In the genomic region with DNA sequence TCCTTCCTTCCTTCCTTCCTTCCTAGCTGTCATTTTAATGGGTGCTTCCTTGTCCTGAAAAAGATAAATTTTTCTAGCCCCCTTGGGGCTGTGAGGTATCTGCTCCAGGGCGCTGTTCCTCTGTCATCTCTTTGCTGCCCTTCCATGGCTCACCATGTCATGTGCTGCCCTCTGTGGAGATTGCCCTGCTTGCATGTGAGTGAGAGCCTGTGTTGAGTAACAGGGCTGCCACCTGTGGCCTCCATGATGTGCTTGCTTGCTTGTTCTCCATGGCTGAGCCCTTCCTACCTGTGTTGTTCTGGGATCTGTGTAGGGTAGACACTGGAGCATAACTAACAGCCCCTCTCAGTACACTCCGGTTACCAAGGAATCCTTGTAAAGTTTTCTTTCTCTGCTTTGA, we compare ENCODE assay signal across 24 mouse cellular contexts. TPM values are rescaled to one million over a fixed set of nuclear protein-coding genes. Genes with fewer than 3 reads are reported as not detected.
DNase-seq lines count a peak whose midpoint lies in the region; ATAC-seq and TF ChIP-seq lines count a peak whose summit lies in the region.
"Had no signal": no experiment of that assay in that cellular context is flagged by ENCODE, and none has a peak within 500 bp of the region (broad histone marks: within the 10 kb centered on the region; RNA-seq: fewer than 3 reads in every experiment).

No protein-coding gene starts in this region.

- H3K4me3 ChIP-seq in intestine, postnatal 0 days (ENCODE audit: low read depth, low read length), result no peak overlapping the region
- H3K4me3 ChIP-seq in intestine, embryonic 16.5 days (ENCODE audit: low read length), result no peak overlapping the region
- H3K4me3 ChIP-seq in lung, postnatal 0 days (ENCODE audit: low read depth, low read length), result no peak overlapping the region
- H3K4me3 ChIP-seq in stomach, postnatal 0 days (ENCODE audit: low read depth, low read length), result no peak overlapping the region
- H3K4me3 ChIP-seq: embryonic facial prominence, embryonic 13.5 days; embryonic facial prominence, embryonic 15.5 days; erythroblast, embryonic 14.5 days; forebrain, embryonic 10.5 days; forebrain, embryonic 12.5 days had no signal

- TF ChIP-seq CTCF in intestine, postnatal 0 days (IDR thresholded peaks at IDR 0.05; ENCODE audit: low read depth), result 0 out of 2 replicates have a peak, but pooled peaks have one; percentile 25
- TF ChIP-seq CTCF in lung, postnatal 0 days (IDR thresholded peaks at IDR 0.05), result peak; percentile 18; the same call in 1 of the 2 replicates
- peak; percentile 7; the same call in 1 of the 2 replicates for TF ChIP-seq CTCF in stomach, postnatal 0 days (IDR thresholded peaks at IDR 0.05; ENCODE audit: low read depth)

- no peaks in the 10 kb centered on the region for H3K4me1 ChIP-seq in intestine, postnatal 0 days (replicated peaks; ENCODE audit: control insufficient read depth, insufficient read depth, low read length)
- no peaks in the 10 kb centered on the region for H3K4me1 ChIP-seq in intestine, embryonic 16.5 days (ENCODE audit: control insufficient read depth, insufficient read depth, low read length)
- H3K4me1 ChIP-seq in lung, postnatal 0 days (ENCODE audit: insufficient read depth, low read depth, low read length), result peaks cover 6% of the 10 kb centered on the region; the same call in 1 of the 2 replicates
- H3K4me1 ChIP-seq in stomach, postnatal 0 days (replicated peaks; ENCODE audit: control insufficient read depth, insufficient read depth), result no peaks in the 10 kb centered on the region
- H3K4me1 ChIP-seq: embryonic facial prominence, embryonic 13.5 days; embryonic facial prominence, embryonic 15.5 days; forebrain, embryonic 10.5 days; forebrain, embryonic 12.5 days had no signal

- WGBS in intestine, postnatal 0 days, result 91% methylated on average over 2 of the region's 2 CpGs
- 79% methylated on average over 2 of the region's 2 CpGs for WGBS in intestine, embryonic 16.5 days
- 87% methylated on average over 2 of the region's 2 CpGs for WGBS in lung, postnatal 0 days
- 81% methylated on average over 2 of the region's 2 CpGs for WGBS in stomach, postnatal 0 days

- no peaks in the 10 kb centered on the region for H3K9me3 ChIP-seq in intestine, postnatal 0 days (ENCODE audit: control insufficient read depth)
- no peaks in the 10 kb centered on the region for H3K9me3 ChIP-seq in intestine, embryonic 16.5 days (ENCODE audit: control insufficient read depth, low read length)
- H3K9me3 ChIP-seq in lung, postnatal 0 days (ENCODE audit: low read length), result no peaks in the 10 kb centered on the region
- H3K9me3 ChIP-seq in stomach, postnatal 0 days (ENCODE audit: control insufficient read depth, low read length), result no peaks in the 10 kb centered on the region
- H3K9me3 ChIP-seq: embryonic facial prominence, embryonic 13.5 days; embryonic facial prominence, embryonic 15.5 days; forebrain, embryonic 12.5 days had no signal

- intact Hi-C loops in heart, postnatal 25 days (cut with DNase I), result loop anchor here (5.0 kb wide), 1 partner anchor 40 kb away; a partner anchor contains a TSS

- TF ChIP-seq EP300 in lung, postnatal 0 days (IDR thresholded peaks at IDR 0.05), result no peak
- TF ChIP-seq EP300 in stomach, postnatal 0 days (optimal IDR thresholded peaks at IDR 0.05), result no peak

- no peak; the same call in 1 of the 2 replicates for ATAC-seq in intestine, postnatal 0 days
- ATAC-seq in intestine, embryonic 16.5 days, result no peak
- ATAC-seq in lung, postnatal 0 days, result no peak
- ATAC-seq in stomach, postnatal 0 days (ENCODE audit: low FRiP score, low TSS enrichment), result no peak
- ATAC-seq: forebrain, embryonic 14.5 days had no signal

- no peaks in the 10 kb centered on the region for H3K27me3 ChIP-seq in intestine, postnatal 0 days (replicated peaks; ENCODE audit: control insufficient read depth, insufficient read depth, low read length)
- no peaks in the 10 kb centered on the region for H3K27me3 ChIP-seq in intestine, embryonic 16.5 days (replicated peaks; ENCODE audit: control insufficient read depth, insufficient read depth, low read length)
- H3K27me3 ChIP-seq in lung, postnatal 0 days (replicated peaks; ENCODE audit: insufficient read depth, low read length), result no peaks in the 10 kb centered on the region
- no peaks in the 10 kb centered on the region for H3K27me3 ChIP-seq in stomach, postnatal 0 days (ENCODE audit: control insufficient read depth, insufficient read depth, low read length)
- H3K27me3 ChIP-seq: embryonic facial prominence, embryonic 13.5 days; embryonic facial prominence, embryonic 15.5 days; forebrain, embryonic 12.5 days had no signal

- H3K4me2 ChIP-seq in intestine, postnatal 0 days (replicated peaks; ENCODE audit: low read depth), result no peak overlapping the region
- H3K4me2 ChIP-seq in intestine, embryonic 16.5 days (ENCODE audit: low read depth, low read length), result no peak overlapping the region
- no peak overlapping the region for H3K4me2 ChIP-seq in lung, postnatal 0 days (replicated peaks; ENCODE audit: low read depth, low read length)
- H3K4me2 ChIP-seq in stomach, postnatal 0 days (replicated peaks; ENCODE audit: low read depth), result no peak overlapping the region
- H3K4me2 ChIP-seq: embryonic facial prominence, embryonic 13.5 days; embryonic facial prominence, embryonic 15.5 days; forebrain, embryonic 12.5 days had no signal

- DNase-seq in heart, adult 11 months, result peak; percentile 88
- DNase-seq in heart, postnatal 25 days (ENCODE audit: low spot score), result no peak
- DNase-seq in lung, postnatal 0 days (ENCODE audit: low spot score), result no peak
- DNase-seq in lung, adult 18-20 months, result no peak
- no peak for DNase-seq in stomach, postnatal 0 days (ENCODE audit: low spot score)
- DNase-seq: adrenal gland, adult 2 months; adrenal gland, postnatal 10 days; adrenal gland, postnatal 25 days; B cell, adult 2 months; cerebellum, adult 11 months; cerebellum, adult 18-20 months; cerebellum, adult 8-10 months; cerebellum, adult 9-11 months; cerebellum, postnatal 14 days; cerebellum, postnatal 36 days; embryo, embryonic 11 days had no signal

- 0 out of 2 replicates have a peak, but pooled peaks cover 4% of the 10 kb centered on the region for H3K36me3 ChIP-seq in intestine, postnatal 0 days (ENCODE audit: control insufficient read depth, insufficient read depth)
- no peaks in the 10 kb centered on the region for H3K36me3 ChIP-seq in intestine, embryonic 16.5 days (ENCODE audit: control insufficient read depth, insufficient read depth, low read length)
- H3K36me3 ChIP-seq in lung, postnatal 0 days (ENCODE audit: insufficient read depth, low read length), result no peaks in the 10 kb centered on the region
- no peaks in the 10 kb centered on the region for H3K36me3 ChIP-seq in stomach, postnatal 0 days (ENCODE audit: control insufficient read depth, insufficient read depth, low read length)
- H3K36me3 ChIP-seq: embryonic facial prominence, embryonic 15.5 days; forebrain, embryonic 12.5 days had no signal

- H3K9ac ChIP-seq in intestine, postnatal 0 days (ENCODE audit: low read depth, low read length), result no peak overlapping the region
- H3K9ac ChIP-seq in intestine, embryonic 16.5 days (ENCODE audit: low read depth, low read length), result no peak overlapping the region
- no peak overlapping the region for H3K9ac ChIP-seq in lung, postnatal 0 days (replicated peaks; ENCODE audit: low read depth)
- H3K9ac ChIP-seq in stomach, postnatal 0 days (ENCODE audit: low read length), result no peak overlapping the region
- H3K9ac ChIP-seq: embryonic facial prominence, embryonic 13.5 days; embryonic facial prominence, embryonic 15.5 days; forebrain, embryonic 12.5 days had no signal

- no peak overlapping the region for H3K27ac ChIP-seq in intestine, postnatal 0 days (ENCODE audit: low read depth, low read length)
- H3K27ac ChIP-seq in intestine, embryonic 16.5 days (ENCODE audit: low read length), result no peak overlapping the region
- no peak overlapping the region for H3K27ac ChIP-seq in lung, postnatal 0 days (ENCODE audit: low read length)
- no peak overlapping the region for H3K27ac ChIP-seq in stomach, postnatal 0 days (replicated peaks)
- H3K27ac ChIP-seq: embryonic facial prominence, embryonic 13.5 days; embryonic facial prominence, embryonic 15.5 days; forebrain, embryonic 10.5 days; forebrain, embryonic 12.5 days had no signal

RNA-seq across cellular contexts. Expression of a gene that starts 12.7 kb away (rescaled TPM):
- 10 to 100 TPM; 21.2 to 21.7 TPM for total RNA-seq in heart, postnatal 25 days (2021)
- polyA plus RNA-seq in intestine, postnatal 0 days (2015; fragmentation: Nextera tagmentation; extraction: Ambion mirVana), result 15.3 and 16.7 TPM in 2 replicates
- 12.5 and 13.7 TPM in 2 replicates for polyA plus RNA-seq in intestine, embryonic 16.5 days (2015; fragmentation: Nextera tagmentation; extraction: Ambion mirVana)
- polyA plus RNA-seq in lung, postnatal 0 days (2015; fragmentation: Nextera tagmentation; extraction: Ambion mirVana), result 11.8 and 13.1 TPM in 2 replicates
- 8.7 TPM in 2 replicates for polyA plus RNA-seq in stomach, postnatal 0 days (2015; fragmentation: Nextera tagmentation; extraction: Ambion mirVana)

RNA-seq across cellular contexts. Expression of a gene that starts 41.0 kb away (rescaled TPM):
- 10 to 100 TPM; 29.7 to 29.9 TPM for total RNA-seq in heart, postnatal 25 days (2021)
- polyA plus RNA-seq in intestine, postnatal 0 days (2015; fragmentation: Nextera tagmentation; extraction: Ambion mirVana), result 4.1 and 4.2 TPM in 2 replicates
- 7.9 and 8.0 TPM in 2 replicates for polyA plus RNA-seq in intestine, embryonic 16.5 days (2015; fragmentation: Nextera tagmentation; extraction: Ambion mirVana)
- polyA plus RNA-seq in lung, postnatal 0 days (2015; fragmentation: Nextera tagmentation; extraction: Ambion mirVana), result 16.9 and 20.0 TPM in 2 replicates
- 4.6 and 5.2 TPM in 2 replicates for polyA plus RNA-seq in stomach, postnatal 0 days (2015; fragmentation: Nextera tagmentation; extraction: Ambion mirVana)
